Mouse (Mus musculus): ENCODE data around the gene Alg9. TPM values are rescaled to one million over a fixed set of nuclear protein-coding genes. Genes with fewer than 3 reads are reported as not detected.

The Alg9 gene
- polyA plus RNA-seq, 1 experiment = 17.6 TPM

DNA sequence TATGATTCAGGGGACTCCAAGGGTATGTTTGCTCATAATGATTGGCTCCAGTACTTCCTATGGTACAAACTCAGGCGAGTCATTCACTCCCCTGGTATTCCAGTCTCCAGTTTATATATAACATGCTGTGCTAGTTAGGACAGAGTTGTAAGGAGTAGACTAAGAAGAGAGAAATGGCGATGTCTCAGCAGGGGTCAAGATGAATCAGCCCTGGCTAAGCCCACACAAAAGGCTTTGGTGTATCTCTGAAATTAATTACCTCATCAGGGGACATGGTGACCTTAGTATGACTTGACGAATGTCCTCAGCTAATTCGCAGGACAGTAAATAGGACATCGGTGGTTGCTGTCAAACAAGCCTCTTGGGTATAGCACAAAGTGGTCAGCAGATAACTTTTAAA, 18.1 kb upstream of the Alg9 start:
- 78% methylated on average over 5 of the region's 5 CpGs for WGBS
- Histone ChIP-seq H3K27ac (ENCODE audit: insufficient read depth, low read depth, low read length) (no peak overlapping the region), H3K27me3 (ENCODE audit: control insufficient read depth, insufficient read depth, low read length) (0 out of 2 replicates have a peak, but pooled peaks cover 3% of the 10 kb centered on the region), H3K4me3 (ENCODE audit: low read depth, low read length) (no peak overlapping the region), H3K4me1 (ENCODE audit: control insufficient read depth, insufficient read depth, insufficient read length, low read length) (no peaks in the 10 kb centered on the region), H3K36me3 (ENCODE audit: control insufficient read depth, insufficient read depth, low read length) (no peaks in the 10 kb centered on the region)
- TF ChIP-seq POLR2A (IDR thresholded peaks at IDR 0.05; ENCODE audit: low read depth, low read length) (no peak), CTCF (IDR thresholded peaks at IDR 0.05; ENCODE audit: extremely low read depth, insufficient read length, insufficient replicate concordance, low read depth, low read length) (no peak)

- Histone ChIP-seq H3K4me1 (ENCODE audit: control insufficient read depth, insufficient read depth, insufficient read length, low read length) (no peaks in the 10 kb centered on the region), H3K27me3 (ENCODE audit: control insufficient read depth, insufficient read depth, low read length) (no peaks in the 10 kb centered on the region), H3K36me3 (ENCODE audit: control insufficient read depth, insufficient read depth, low read length) (peaks cover 7% of the 10 kb centered on the region), H3K4me3 (ENCODE audit: low read depth, low read length) (no peak overlapping the region), H3K27ac (ENCODE audit: insufficient read depth, low read depth, low read length) (no peak overlapping the region)
- TF ChIP-seq CTCF (IDR thresholded peaks at IDR 0.05; ENCODE audit: extremely low read depth, insufficient read length, insufficient replicate concordance, low read depth, low read length) (no peak), POLR2A (IDR thresholded peaks at IDR 0.05; ENCODE audit: low read depth, low read length) (no peak)
- WGBS = 54% methylated on average over 6 of the region's 6 CpGs
Measured at GRCm38 (mm10) chr9:50761520-50762243, 13.1 kb upstream of the Alg9 start.

DNA sequence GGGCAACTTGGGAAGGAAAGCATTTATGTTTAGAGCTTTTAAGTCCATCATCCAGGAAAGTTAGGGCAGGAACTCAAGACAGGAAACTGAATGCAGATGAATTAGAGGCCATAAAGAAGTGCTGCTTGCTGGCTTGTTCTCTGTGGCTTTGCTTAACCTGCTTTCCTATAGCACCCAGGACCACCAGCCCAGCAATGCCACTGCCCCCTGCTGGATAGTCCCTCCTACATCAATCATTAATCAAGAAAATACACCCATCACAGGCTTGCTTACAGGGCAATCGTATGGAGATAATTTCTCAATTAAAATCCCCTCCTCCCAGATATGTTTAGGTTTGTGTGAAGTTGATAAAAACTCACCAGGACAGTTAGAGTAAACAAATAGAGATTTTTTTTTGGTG, 11.5 kb upstream of the Alg9 start:
- Histone ChIP-seq H3K27ac (ENCODE audit: insufficient read depth, low read depth, low read length) (no peak overlapping the region), H3K4me3 (ENCODE audit: low read depth, low read length) (no peak overlapping the region), H3K27me3 (ENCODE audit: control insufficient read depth, insufficient read depth, low read length) (no peaks in the 10 kb centered on the region), H3K36me3 (ENCODE audit: control insufficient read depth, insufficient read depth, low read length) (peaks cover 7% of the 10 kb centered on the region), H3K4me1 (ENCODE audit: control insufficient read depth, insufficient read depth, insufficient read length, low read length) (no peaks in the 10 kb centered on the region)
- WGBS = 58% methylated on average over 1 of the region's 1 CpGs
- TF ChIP-seq CTCF (IDR thresholded peaks at IDR 0.05; ENCODE audit: extremely low read depth, insufficient read length, insufficient replicate concordance, low read depth, low read length) (peak; percentile 23; the same call in 1 of the 2 replicates), POLR2A (IDR thresholded peaks at IDR 0.05; ENCODE audit: low read depth, low read length) (no peak)

GRCm38 (mm10) chr9:50767531-50768106, 7.2 kb upstream of the Alg9 start:
- WGBS = 2% methylated on average over 17 of the region's 17 CpGs
- Histone ChIP-seq H3K4me3 (ENCODE audit: low read depth, low read length) (peak overlapping the region; percentile 91), H3K27me3 (ENCODE audit: control insufficient read depth, insufficient read depth, low read length) (no peaks in the 10 kb centered on the region), H3K36me3 (ENCODE audit: control insufficient read depth, insufficient read depth, low read length) (peaks cover 10% of the 10 kb centered on the region), H3K27ac (ENCODE audit: insufficient read depth, low read depth, low read length) (peak overlapping the region; percentile 89), H3K4me1 (ENCODE audit: control insufficient read depth, insufficient read depth, insufficient read length, low read length) (no peaks in the 10 kb centered on the region)
- TF ChIP-seq CTCF (IDR thresholded peaks at IDR 0.05; ENCODE audit: extremely low read depth, insufficient read length, insufficient replicate concordance, low read depth, low read length) = no peak
- no peak; the same call in 1 of the 2 replicates for TF ChIP-seq POLR2A (IDR thresholded peaks at IDR 0.05; ENCODE audit: low read depth, low read length)

DNA sequence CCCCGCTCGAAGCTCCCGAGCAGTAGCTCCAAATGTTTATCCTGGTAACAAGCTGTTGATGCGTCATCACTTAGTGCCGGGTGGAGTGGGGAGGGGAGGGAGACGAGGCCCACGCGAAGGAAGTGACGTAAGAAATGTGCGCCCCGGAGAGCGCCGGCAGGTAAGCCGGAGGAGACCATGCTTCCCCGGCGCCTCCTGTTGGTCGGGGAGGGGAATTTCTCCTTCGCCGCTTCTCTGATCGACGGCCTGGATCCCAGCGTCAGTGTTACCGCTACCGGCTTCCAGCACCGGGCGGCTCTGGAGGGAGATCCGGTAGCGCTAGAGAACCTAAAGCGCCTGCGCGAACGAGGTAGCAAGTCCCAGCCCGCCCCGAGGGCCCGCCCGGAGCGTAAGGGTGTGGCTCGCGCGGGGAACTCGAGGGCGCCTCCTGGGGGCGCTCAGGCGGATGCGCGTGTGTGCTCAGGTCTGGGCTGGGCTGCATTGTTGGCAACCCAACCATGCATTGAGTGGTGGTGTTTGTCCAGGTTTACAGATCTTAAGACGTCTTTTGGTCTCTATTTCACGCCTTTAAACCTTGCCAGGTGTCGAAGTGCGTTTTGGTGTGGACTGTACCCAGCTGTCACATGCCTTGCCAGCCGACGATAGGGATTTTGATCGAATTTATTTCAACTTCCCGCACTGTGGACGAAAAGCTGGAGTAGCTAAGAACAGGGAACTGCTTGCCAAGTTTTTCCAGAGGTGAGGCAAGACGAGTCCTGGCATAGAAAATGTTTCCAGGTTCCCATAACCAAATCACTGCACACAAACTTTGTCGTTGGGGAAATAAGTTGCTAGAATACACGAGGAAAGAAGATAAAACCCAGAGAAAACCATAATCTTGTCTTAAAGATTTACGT, 6.5 kb upstream of the Alg9 start, which contains the start of gene Fdxacb1:
Gene Fdxacb1, plus strand, starts transcription at position 130 of the 896 bp plus-strand sequence.
- TF ChIP-seq CTCF (IDR thresholded peaks at IDR 0.05; ENCODE audit: extremely low read depth, insufficient read length, insufficient replicate concordance, low read depth, low read length) (peak; percentile 77), POLR2A (IDR thresholded peaks at IDR 0.05; ENCODE audit: low read depth, low read length) (peak; percentile 38)
- Histone ChIP-seq H3K4me3 (ENCODE audit: low read depth, low read length) (peak within 1 kb of the TSS; percentile 91), H3K27me3 (ENCODE audit: control insufficient read depth, insufficient read depth, low read length) (no peaks in the 10 kb centered on the region), H3K36me3 (ENCODE audit: control insufficient read depth, insufficient read depth, low read length) (peaks cover 9% of the 10 kb centered on the region), H3K27ac (ENCODE audit: insufficient read depth, low read depth, low read length) (peak within 1 kb of the TSS; percentile 93), H3K4me1 (ENCODE audit: control insufficient read depth, insufficient read depth, insufficient read length, low read length) (no peaks in the 10 kb centered on the region)
- WGBS = 2% methylated on average over 59 of the region's 59 CpGs

GRCm38 (mm10) chr9:50770011-50770410, 4.8 kb upstream of the Alg9 start:
- Histone ChIP-seq H3K4me1 (ENCODE audit: control insufficient read depth, insufficient read depth, insufficient read length, low read length) (0 out of 2 replicates have a peak, but pooled peaks cover 3% of the 10 kb centered on the region), H3K4me3 (ENCODE audit: low read depth, low read length) (no peak overlapping the region), H3K36me3 (ENCODE audit: control insufficient read depth, insufficient read depth, low read length) (peaks cover 4% of the 10 kb centered on the region; the same call in 1 of the 2 replicates), H3K27ac (ENCODE audit: insufficient read depth, low read depth, low read length) (no peak overlapping the region), H3K27me3 (ENCODE audit: control insufficient read depth, insufficient read depth, low read length) (no peaks in the 10 kb centered on the region)
- TF ChIP-seq CTCF (IDR thresholded peaks at IDR 0.05; ENCODE audit: extremely low read depth, insufficient read length, insufficient replicate concordance, low read depth, low read length) (no peak), POLR2A (IDR thresholded peaks at IDR 0.05; ENCODE audit: low read depth, low read length) (no peak)
- 91% methylated on average over 2 of the region's 2 CpGs for WGBS
